Mouse (Mus musculus) left cerebral cortex, postnatal 14 days (tissue): ENCODE results near the gene Col4a1. TPM values are rescaled to one million over a fixed set of nuclear protein-coding genes. Genes with fewer than 3 reads are reported as not detected.

Source experiments
- DNase-seq, 2 experiments: peaks; one replicate each; pipeline ENCODE4 v3.0.0; 2021 to 2022; ENCODE audit warnings: low spot score in 2 of 2, mixed read lengths in 1 of 2
- intact Hi-C: fragments of 180-260 bp; cut with DNase I; formaldehyde crosslinking; loops from one replicate; pipeline ENCODE4 v1.15.1; 2025
- total RNA-seq, 2 experiments: library from RNA; stranded (reverse); gene quantifications; 2 replicates each; pipeline ENCODE4 v1.2.3; 2021

Gene Col4a1
- total RNA-seq, 2 experiments from 2014 or later, result 108 to 118 TPM

DNA sequence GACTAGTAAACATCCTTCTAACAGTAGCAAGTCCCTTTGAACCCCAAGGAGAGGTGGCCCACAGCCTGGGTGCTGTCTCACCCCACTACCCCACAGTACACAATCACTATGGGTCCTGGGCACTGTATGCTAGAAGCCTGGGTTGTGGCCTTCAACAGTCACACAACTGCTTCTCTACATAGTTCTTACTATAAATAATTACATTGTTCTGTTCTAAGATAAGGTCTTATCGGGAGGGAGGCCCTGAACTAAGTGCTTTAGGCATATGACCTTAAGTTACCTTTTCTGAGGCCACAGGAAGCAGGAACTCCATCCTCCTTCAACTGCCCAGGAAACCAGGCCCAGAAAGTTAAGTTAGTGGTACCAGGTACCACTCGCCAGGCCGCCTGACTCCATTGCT lies 21.9 kb upstream of the Col4a1 start:
- intact Hi-C loops, result no loop called here
- DNase-seq, result no peak

DNA sequence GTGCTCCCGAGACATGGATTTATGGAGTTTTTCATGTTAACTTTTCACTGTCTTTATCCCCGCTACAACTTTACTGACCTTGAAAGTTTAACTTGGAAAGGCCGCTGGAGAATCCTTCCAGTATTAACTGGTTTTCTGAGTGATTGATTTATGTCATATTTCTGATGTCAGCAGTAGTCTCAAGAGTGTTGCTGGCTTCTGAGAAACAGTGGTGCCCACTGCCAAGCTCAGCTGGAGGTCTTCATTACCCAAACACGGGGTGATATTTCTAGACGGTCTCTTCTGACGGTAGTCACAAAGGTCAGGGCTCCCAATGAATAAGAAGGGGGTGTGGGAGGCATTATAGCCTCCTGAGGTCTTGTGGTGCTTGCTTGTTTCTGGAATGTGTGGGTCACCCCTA lies 21.1 kb upstream of the Col4a1 start:
- intact Hi-C loops, result no loop called here
- DNase-seq, result no peak

DNA sequence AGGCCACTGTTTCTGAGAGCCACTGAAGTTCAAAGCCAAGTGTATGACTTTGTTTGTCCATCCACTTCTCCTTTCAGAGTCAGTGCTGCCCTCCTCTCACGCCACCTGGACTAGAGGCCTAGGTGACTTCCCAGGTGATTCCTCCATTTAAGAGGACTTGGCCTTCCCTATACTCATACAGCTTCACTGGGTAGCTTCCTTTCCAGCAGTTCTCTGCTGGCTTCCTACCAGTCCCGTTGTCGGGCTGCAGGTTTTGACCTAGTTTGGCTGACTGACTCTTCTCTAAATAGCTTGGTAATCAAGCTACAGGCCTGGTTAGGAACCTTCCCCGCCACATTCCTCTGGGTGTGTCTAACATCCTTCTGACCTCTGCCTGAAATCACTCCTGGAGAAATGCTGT lies 18.9 kb upstream of the Col4a1 start:
- no peak for DNase-seq
- intact Hi-C loops, result no loop called here

GRCm38 (mm10) chr8:11327722-11328417 lies 15.2 kb upstream of the Col4a1 start:
- intact Hi-C loops, result no loop called here
- DNase-seq, result no peak

- intact Hi-C loops, result no loop called here
- no peak for DNase-seq
Measured at GRCm38 (mm10) chr8:11327298-11327697, 14.7 kb upstream of the Col4a1 start.

DNA sequence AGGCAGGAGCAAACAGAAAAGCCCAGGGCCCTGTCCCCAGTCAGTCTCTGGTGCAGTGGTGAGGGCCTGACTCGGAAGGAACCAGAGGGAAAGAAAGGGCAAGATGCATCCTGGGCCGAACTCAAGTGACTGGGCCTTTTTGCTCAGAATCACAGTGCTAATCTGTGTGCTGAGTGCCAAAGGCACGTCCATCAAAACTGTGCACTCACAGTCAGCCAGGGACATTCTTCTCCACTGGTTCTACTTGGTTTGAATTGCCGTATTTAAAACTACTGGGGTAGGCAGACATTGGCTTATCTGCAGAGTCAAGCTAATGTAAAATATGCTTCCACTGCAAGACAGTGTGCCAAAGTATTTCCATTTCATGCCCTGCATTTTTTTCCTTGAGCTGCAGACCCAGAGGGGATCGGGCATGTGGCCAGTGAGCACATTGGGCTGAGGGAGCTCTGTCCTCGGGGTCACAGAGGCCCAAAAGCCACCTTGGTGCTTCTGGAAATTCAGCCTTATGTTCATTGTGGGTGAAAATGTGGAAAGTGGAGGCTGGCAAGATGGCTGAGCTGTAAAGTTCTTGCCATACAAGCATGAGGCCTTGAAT lies 12.3 kb upstream of the Col4a1 start:
- DNase-seq, result no peak
- intact Hi-C loops, result no loop called here

DNA sequence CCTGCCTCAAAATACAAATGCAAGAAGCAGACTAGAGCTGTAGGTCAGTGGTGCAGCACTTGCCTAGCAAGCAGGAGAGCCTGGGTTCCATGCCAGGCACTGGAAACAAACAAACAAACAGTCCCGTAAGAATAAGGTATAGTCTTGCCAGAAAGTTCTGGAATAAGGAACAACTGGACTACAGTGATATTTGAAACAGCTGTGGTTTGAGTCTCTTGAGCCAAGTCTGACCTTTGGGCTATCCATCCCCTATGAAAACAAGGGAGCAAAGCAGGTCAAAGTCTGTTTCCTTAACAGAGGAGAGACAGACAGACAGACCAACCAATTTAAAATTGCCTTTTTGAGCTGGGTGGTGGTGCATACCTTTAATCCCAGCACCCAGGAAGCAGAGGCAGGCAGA lies 11.1 kb upstream of the Col4a1 start:
- no peak for DNase-seq
- intact Hi-C loops, result no loop called here

GRCm38 (mm10) chr8:11322724-11323585 lies 10.3 kb upstream of the Col4a1 start:
- intact Hi-C loops, result no loop called here
- no peak for DNase-seq

DNA sequence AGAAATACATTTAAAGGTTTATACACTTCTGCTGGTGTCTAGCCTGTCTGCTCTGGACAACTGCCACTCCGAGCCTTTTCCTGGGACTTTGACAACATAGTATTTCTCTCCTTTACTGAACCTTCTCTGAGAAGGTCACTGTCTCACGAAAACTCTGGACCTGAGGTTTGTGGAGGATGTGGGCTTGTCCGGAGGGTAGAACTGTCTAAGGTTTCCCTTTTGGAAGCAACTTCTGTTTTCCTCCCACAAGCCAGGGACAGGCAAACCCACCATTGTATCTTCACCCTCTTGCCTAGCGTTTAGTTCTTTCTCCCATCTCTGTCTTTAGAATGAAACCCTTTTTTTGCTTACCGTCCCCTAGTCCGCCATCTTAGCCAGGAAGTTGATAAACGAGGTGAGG lies 9.2 kb upstream of the Col4a1 start:
- intact Hi-C loops, result no loop called here
- no peak for DNase-seq

- DNase-seq, result no peak
- intact Hi-C loops, result no loop called here
Measured at GRCm38 (mm10) chr8:11319405-11319804, 6.8 kb upstream of the Col4a1 start.

- no peak for DNase-seq
- intact Hi-C loops, result no loop called here
Measured at GRCm38 (mm10) chr8:11316118-11316517, 3.5 kb upstream of the Col4a1 start.

DNA sequence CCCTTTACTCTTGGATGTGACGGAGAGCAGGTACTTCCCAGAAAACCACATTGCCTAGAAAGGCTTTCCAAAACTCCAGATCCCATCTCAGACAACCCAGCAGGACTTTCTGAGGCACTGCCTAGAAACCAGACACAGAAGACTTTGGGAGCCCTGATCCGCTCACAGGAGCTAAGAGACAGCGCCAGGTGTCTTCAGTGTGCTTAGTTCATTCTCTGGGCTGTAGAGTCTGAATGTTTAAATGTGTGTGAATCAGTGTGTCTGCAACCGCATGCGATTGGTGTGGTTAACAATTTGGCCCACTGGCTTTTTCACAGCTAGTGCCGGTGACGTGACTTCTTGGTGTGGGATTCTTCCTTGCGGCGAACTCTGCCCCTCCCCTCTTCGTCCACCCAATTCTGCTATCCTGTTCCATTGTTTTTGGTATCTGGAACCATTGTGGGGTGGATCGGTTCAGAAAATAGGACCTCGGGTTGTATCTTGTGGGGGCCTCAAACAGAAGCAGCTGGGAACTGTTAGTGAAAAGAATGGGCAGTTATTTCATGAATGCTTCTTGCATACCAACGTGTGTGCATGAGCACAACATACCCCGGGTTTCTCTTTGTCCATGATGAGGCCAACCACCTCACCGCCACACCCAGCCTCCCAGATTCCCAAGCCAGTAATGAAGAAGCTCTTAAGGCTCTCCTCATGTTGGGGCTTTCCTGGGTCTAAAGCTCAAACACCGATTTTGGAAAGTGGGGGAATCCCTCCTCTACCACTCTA lies 2.7 kb upstream of the Col4a1 start:
- intact Hi-C loops, result no loop called here
- DNase-seq, result no peak

GRCm38 (mm10) chr8:11314613-11315012 lies 2.0 kb upstream of the Col4a1 start:
- no peak for DNase-seq
- intact Hi-C loops, result loop anchor here (5.0 kb wide), 3 partner anchors 47 to 78 kb away; no protein-coding TSS in a partner anchor

DNA sequence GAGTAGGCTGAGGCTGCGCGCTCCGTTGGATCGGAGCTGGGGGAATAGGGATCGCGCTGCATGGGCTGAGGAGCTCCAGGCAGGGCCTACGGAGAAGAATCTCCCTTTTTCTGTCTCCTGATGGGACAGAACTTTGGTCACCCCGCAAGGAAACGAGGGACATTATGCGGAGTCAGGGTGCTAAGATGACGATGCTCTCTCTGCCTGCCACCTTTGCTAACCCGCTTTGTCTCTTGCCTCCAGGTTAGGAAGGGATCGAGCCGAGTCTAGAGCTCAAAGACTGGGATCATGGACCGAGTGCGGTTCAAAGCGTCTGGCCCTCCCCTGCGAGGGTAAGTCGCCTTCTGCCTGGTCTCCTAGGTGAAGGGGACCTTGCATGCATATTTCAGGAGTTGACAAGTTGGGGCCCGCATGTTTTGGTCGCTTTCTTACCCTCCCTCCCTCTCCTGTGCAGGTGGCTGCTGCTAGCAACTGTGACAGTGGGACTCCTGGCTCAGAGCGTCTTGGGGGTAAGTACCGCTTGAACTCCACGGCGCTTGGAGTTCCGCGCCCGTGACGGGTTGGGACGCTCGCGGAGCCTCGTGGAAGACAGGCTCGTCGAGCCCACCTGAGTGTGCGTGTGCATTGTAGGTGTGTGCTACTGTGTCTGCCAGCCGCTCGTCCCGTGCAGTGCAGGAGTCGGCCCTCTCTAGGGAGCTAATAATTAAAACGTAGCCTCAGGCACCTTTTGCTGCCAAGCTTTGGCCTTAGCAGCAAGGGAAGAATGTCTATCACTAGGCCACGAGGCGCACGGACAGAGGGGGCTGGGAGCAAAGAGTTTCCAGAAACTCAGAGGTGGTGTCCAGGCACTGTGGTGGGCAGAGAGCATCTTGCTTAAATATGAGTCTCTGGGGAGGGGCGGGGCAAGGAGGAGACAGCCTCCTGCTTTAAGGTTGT lies 818 bp upstream of the Col4a1 start:
- intact Hi-C loops, result loop anchor here (5.0 kb wide), 3 partner anchors 46 to 79 kb away; no protein-coding TSS in a partner anchor
- DNase-seq, result no peak

GRCm38 (mm10) chr8:11311681-11312348 lies 811 bp downstream of the Col4a1 start:
- DNase-seq, result peak in 1 of 2 experiments; percentile 12
- intact Hi-C loops, result loop anchor here (5.0 kb wide), 3 partner anchors 45 to 80 kb away; no protein-coding TSS in a partner anchor

DNA sequence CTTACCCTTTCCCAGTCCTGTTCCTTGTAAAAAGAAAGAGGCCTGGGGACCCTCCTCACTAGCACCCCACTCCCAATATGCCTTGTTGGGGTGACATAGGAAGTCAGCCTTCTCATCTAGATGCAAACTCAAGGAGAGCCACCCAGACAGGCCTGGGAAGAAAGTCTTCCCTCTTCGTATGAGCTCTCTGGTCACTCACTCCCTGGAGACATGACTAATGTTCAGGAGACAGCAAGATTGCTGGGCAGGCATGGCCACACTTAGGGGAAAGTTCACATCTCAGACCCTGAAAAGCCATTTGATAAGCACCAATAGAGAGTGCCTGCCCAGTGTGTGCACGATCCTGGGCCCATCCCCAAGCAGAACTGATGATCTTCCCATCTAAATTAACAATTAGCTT lies 2.6 kb downstream of the Col4a1 start:
- DNase-seq, result no peak
- intact Hi-C loops, result loop anchor here (5.0 kb wide), 3 partner anchors 43 to 82 kb away; no protein-coding TSS in a partner anchor

DNA sequence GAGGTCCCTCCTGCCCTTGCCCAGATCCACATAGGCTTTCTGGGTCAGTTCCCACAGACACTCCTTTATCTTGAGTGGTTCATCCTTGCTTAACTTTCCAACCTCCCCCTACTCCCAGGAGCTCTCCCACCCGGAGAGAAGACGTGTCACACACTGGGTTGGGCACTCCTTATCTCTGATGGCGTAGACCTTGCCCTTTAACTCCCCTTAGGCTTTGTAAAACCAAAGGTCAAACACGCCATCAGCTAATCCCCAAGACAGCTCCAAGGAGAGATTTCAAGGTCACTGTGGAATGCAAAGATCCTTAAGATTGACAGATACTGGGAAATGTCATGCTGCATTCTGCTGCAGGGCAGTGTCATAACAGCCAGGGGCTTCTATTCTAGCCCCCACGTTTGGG lies 3.4 kb downstream of the Col4a1 start:
- DNase-seq, result no peak
- intact Hi-C loops, result no loop called here

- intact Hi-C loops, result no loop called here
- no peak for DNase-seq
Measured at GRCm38 (mm10) chr8:11308570-11308998, 4.0 kb downstream of the Col4a1 start.
